Mouse (Mus musculus) monocyte, adult 2 months (primary cell): Measurements from ENCODE around the gene Tmem210.
"Not testable (repeated sequence)": the region's sequence is repeated elsewhere in the genome, so short reads cannot be mapped to it uniquely, and the experiment has no call there.

ENCODE experiments used
- DNase-seq, 2 experiments: peaks; one replicate each; pipeline ENCODE4 v3.0.0; 2022; ENCODE audit warnings: low spot score in 2 of 2, low read depth in 1 of 2

Tmem210 gene

GRCm38 (mm10) chr2:25287927-25288649 lies at the start of gene Tmem210:
Gene Tmem210 (plus strand): TSS chr2:25288145.
- no peak for DNase-seq

- no peak for DNase-seq
Observed at GRCm38 (mm10) chr2:25239766-25240165, 48.2 kb upstream of the Tmem210 start.

GRCm38 (mm10) chr2:25240310-25240709 lies 47.6 kb upstream of the Tmem210 start:
- DNase-seq = no peak

- DNase-seq = no peak
Observed at GRCm38 (mm10) chr2:25240723-25241437, 47.1 kb upstream of the Tmem210 start.

GRCm38 (mm10) chr2:25241438-25241775 lies 46.5 kb upstream of the Tmem210 start:
- no peak for DNase-seq

GRCm38 (mm10) chr2:25242101-25242506 lies 45.8 kb upstream of the Tmem210 start, which contains the start of the genes Rnf208 and Cysrt1:
Gene Rnf208 (plus strand): TSS chr2:25242255.
Gene Cysrt1 (minus strand): TSS chr2:25242452.
- no peak for DNase-seq

GRCm38 (mm10) chr2:25243342-25243741 lies 44.6 kb upstream of the Tmem210 start:
- no peak for DNase-seq

GRCm38 (mm10) chr2:25244144-25244543 lies 43.8 kb upstream of the Tmem210 start:
- no peak for DNase-seq

GRCm38 (mm10) chr2:25246183-25247072 lies 41.5 kb upstream of the Tmem210 start, which contains the start of gene AL732309.1:
Gene AL732309.1 (minus strand): TSS chr2:25246863.
- DNase-seq = no peak

- no peak for DNase-seq
Observed at GRCm38 (mm10) chr2:25252331-25252730, 35.6 kb upstream of the Tmem210 start.

GRCm38 (mm10) chr2:25255284-25255779 lies 32.6 kb upstream of the Tmem210 start, which contains the start of gene Tmem203:
Gene Tmem203 (plus strand): TSS chr2:25255439.
- peak; percentile 63 to 77 for DNase-seq

- DNase-seq = peak in 1 of 2 experiments; percentile 53
Observed at GRCm38 (mm10) chr2:25256443-25257109, 31.4 kb upstream of the Tmem210 start.

- DNase-seq = not testable (repeated sequence)
Observed at GRCm38 (mm10) chr2:25257250-25257649, 30.7 kb upstream of the Tmem210 start.

- no peak for DNase-seq
Observed at GRCm38 (mm10) chr2:25258887-25259286, 29.1 kb upstream of the Tmem210 start.

- no peak for DNase-seq
Observed at GRCm38 (mm10) chr2:25261870-25262269, 26.1 kb upstream of the Tmem210 start.

- DNase-seq = peak; percentile 78 to 84
Observed at GRCm38 (mm10) chr2:25262291-25262767, 25.6 kb upstream of the Tmem210 start, which contains the start of gene Tprn. Gene Tprn (plus strand): TSS chr2:25262618.

GRCm38 (mm10) chr2:25262795-25263622 lies 24.9 kb upstream of the Tmem210 start:
- peak in 1 of 2 experiments; percentile 26 for DNase-seq

- DNase-seq = no peak
Observed at GRCm38 (mm10) chr2:25263623-25264285, 24.2 kb upstream of the Tmem210 start.

GRCm38 (mm10) chr2:25264286-25264660 lies 23.7 kb upstream of the Tmem210 start:
- no peak for DNase-seq
